Mouse (Mus musculus) ovary, postnatal 10 days (tissue): ENCODE measurements around the gene Slc27a4.

Source experiments
- DNase-seq: peaks from one replicate; pipeline ENCODE4 v3.0.0; 2022; ENCODE audit warnings: low spot score

Slc27a4 gene

DNA sequence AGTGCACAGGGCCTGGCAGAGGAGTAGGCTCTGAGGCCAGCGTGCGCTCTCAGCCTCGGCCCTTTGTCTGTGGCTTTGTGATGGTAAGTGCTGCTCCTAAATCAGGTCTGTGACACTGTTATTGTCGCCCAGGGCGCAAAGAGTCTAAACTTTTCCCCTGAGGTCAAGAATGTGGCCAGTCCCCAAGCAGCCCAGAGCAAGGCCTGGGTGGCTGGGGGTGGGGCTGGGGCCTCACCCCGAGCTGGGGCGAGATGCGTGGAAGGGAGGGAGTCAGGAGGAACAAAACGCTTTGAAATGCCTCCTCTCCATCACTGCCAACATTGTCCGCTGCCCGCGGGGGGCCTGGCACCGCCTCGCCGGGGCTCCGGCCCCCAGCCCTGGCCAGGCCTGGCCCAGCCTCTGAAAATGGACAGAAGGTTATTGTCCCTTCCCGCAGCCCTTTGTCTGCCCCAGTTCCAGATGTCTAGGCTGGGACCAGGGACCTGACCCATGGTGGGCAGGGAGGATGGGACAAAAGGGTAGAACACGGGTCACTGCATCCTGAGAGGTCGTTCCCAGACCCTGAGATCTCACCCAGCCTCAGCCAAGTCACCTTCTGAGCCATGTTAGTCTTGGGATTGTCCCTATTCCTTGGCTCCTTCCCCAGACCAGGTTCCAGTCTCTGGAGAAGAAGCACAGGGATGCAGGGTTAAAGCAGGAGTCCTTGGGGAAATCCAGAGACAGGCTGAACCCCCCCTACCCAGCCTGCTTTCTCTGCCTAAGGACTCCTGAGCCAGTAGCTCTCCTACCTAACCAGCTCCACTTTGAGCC lies 54.2 kb downstream of the Slc27a4 start:
- no peak for DNase-seq

- no peak for DNase-seq
Observed at GRCm38 (mm10) chr2:29857341-29857740, 54.9 kb downstream of the Slc27a4 start.

- no peak for DNase-seq
Observed at GRCm38 (mm10) chr2:29857967-29858366, 55.5 kb downstream of the Slc27a4 start.

DNA sequence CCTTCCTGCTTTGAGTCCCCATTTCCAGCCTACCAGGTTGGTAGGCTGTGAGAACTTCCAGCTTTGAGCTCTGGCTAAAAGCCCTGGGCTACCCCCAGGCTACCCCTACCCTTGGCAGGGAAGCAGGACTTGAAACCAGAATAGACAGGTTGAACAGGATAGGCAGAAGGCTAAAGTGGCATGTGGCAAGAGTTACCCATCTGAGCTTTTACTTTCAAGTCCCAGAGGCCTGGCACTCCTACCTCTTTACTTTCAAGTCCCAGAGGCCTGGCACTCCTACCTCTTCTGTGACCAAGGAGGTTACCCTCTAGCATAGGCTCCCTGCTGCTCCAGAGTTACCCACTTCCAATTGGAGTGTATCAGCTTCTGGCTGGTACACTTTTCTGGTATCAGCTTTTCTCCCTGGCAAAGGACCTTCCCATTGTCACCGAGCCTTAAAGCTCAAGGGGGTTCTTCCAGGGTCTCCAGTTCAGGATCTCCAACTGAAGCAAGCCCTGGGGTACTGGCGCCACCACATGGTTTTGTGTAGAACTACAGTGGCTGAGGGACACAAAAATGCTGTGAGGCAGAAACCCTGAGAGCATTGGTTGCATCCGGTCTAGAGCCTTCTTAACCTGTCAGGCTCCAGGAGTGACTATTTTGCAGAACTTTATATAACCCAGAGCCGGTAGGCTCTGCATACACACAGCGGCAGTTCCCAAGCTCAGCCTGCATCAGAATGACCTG lies 56.5 kb downstream of the Slc27a4 start:
- DNase-seq, result no peak

- no peak for DNase-seq
Observed at GRCm38 (mm10) chr2:29865125-29865524, 62.7 kb downstream of the Slc27a4 start.
